16 mouse cellular contexts compared by ENCODE assay signal in the genomic region with DNA sequence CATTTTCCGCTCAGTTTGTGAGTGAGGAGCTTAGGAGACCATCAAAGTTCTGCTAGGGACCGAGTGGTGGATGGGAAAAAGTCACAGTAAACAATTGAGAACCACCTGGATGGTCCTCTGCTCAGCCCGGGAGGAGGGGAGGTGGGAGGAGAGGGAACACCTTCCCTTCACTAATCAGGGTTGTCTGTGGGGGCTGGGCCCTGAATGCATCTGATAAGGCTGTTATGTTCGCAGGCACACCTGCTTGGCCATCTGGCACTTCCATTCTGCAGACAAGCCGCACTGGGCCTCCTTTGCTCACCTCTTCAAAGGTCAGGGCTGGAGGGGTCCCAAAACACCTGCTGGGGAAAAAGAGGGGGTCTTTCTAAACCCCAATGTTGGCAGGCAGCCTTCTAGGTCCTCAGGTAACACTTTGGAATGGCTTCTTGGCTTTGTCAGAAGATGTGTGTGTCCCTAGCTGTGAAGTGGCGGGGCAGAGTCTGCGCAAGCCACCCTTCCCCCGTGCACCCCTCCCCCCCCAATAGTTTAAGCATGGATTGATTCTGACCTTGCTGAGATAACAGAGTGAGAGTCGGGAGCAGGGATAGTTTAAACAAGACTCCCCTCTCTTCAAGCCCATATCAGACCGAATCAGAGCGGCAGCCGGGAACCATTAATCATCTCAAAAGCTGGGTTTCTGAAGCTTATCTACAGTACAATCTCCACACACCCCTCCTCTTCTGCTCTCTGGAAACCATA. TPM values are rescaled to one million over a fixed set of nuclear protein-coding genes. Genes with fewer than 3 reads are reported as not detected.
DNase-seq lines count a peak whose midpoint lies in the region; ATAC-seq and TF ChIP-seq lines count a peak whose summit lies in the region.
"Had no signal": no experiment of that assay in that cellular context is flagged by ENCODE, and none has a peak within 500 bp of the region (broad histone marks: within the 10 kb centered on the region; RNA-seq: fewer than 3 reads in every experiment).

No protein-coding gene starts in this region.

- no peak for TF ChIP-seq POLR2A in bone marrow macrophage, adult 2 months (IDR thresholded peaks at IDR 0.05; ENCODE audit: borderline replicate concordance, low read depth, low read length)

- H3K9ac ChIP-seq in kidney, embryonic 15.5 days, result no peak overlapping the region
- H3K9ac ChIP-seq: forebrain, embryonic 13.5 days; limb, embryonic 12.5 days had no signal

- ATAC-seq in kidney, embryonic 15.5 days (replicated peaks; ENCODE audit: low FRiP score), result 0 out of 2 replicates have a peak, but pooled peaks have one; percentile 36
- ATAC-seq in CD4-positive, CD25-positive, alpha-beta regulatory T cell, adult 4 months, result peak; percentile 54
- ATAC-seq: forebrain, embryonic 13.5 days had no signal

- DNase-seq in kidney, adult 9 months, result no peak
- DNase-seq in thymus, postnatal 0 days (ENCODE audit: low spot score), result peak; percentile 84
- no peak for DNase-seq in ovary, adult 18-20 months (ENCODE audit: low spot score)
- no peak for DNase-seq in layer of hippocampus, adult 11-12 months (ENCODE audit: low spot score)
- DNase-seq: adrenal gland, postnatal 10 days; cerebellum, adult 9-10 months; embryo, embryonic 11 days; heart, postnatal 4 days; kidney, postnatal 10 days; lung, postnatal 36 days had no signal

- WGBS in kidney, embryonic 15.5 days, result 48% methylated on average over 12 of the region's 12 CpGs

- H3K4me1 ChIP-seq in kidney, embryonic 15.5 days, result 0 out of 2 replicates have a peak, but pooled peaks cover 3% of the 10 kb centered on the region
- H3K4me1 ChIP-seq in bone marrow macrophage, adult 2 months (ENCODE audit: control insufficient read depth, insufficient read depth, low read length), result peaks cover 18% of the 10 kb centered on the region
- H3K4me1 ChIP-seq: limb, embryonic 12.5 days had no signal

- no peak overlapping the region for H3K4me3 ChIP-seq in kidney, embryonic 15.5 days (replicated peaks)
- no peak overlapping the region for H3K4me3 ChIP-seq in bone marrow macrophage, adult 2 months (ENCODE audit: insufficient read depth, low read length)
- H3K4me3 ChIP-seq: forebrain, embryonic 13.5 days; limb, embryonic 12.5 days had no signal

- no peak overlapping the region for H3K4me2 ChIP-seq in kidney, embryonic 15.5 days
- H3K4me2 ChIP-seq: forebrain, embryonic 13.5 days; heart, embryonic 11.5 days; limb, embryonic 12.5 days had no signal

- TF ChIP-seq CTCF in bone marrow macrophage, adult 2 months (IDR thresholded peaks at IDR 0.05; ENCODE audit: low read depth, low read length), result no peak

- H3K27ac ChIP-seq in kidney, embryonic 15.5 days, result peak overlapping the region; percentile 43; the same call in 1 of the 2 replicates
- peak overlapping the region; percentile 8; the same call in 1 of the 2 replicates for H3K27ac ChIP-seq in bone marrow macrophage, adult 2 months (ENCODE audit: insufficient read depth, low read depth, low read length)
- H3K27ac ChIP-seq: forebrain, embryonic 13.5 days; limb, embryonic 12.5 days had no signal

- H3K36me3 ChIP-seq in kidney, embryonic 15.5 days, result no peaks in the 10 kb centered on the region
- H3K36me3 ChIP-seq: limb, embryonic 12.5 days had no signal

- no peaks in the 10 kb centered on the region for H3K27me3 ChIP-seq in kidney, embryonic 15.5 days
- H3K27me3 ChIP-seq: forebrain, embryonic 13.5 days; limb, embryonic 12.5 days had no signal

- no peaks in the 10 kb centered on the region for H3K9me3 ChIP-seq in kidney, embryonic 15.5 days (replicated peaks)
- H3K9me3 ChIP-seq: forebrain, embryonic 13.5 days; limb, embryonic 12.5 days had no signal

RNA-seq across cellular contexts. Expression of a gene that starts 18.3 kb away (rescaled TPM):
- 18.5 and 19.1 TPM in 2 replicates for polyA plus RNA-seq in kidney, embryonic 15.5 days (2015; fragmentation: Nextera tagmentation; extraction: Ambion mirVana)
- 10 to 100 TPM; 18.5 to 24.1 TPM for polyA plus RNA-seq in CD4-positive, CD25-positive, alpha-beta regulatory T cell, adult 4 months (2017; shearing (Covaris generic))
- 6.7 and 6.8 TPM in 2 replicates for polyA plus RNA-seq in bone marrow macrophage, adult 2 months (2012; ENCODE audit: insufficient read depth, insufficient read length, missing spikeins)
- 21.4 and 22.5 TPM in 2 replicates for polyA plus RNA-seq in thymus, postnatal 0 days (2015; fragmentation: Nextera tagmentation; extraction: Ambion mirVana)

RNA-seq across cellular contexts. Expression of a gene that starts 30.3 kb away (rescaled TPM):
- 47.1 and 47.9 TPM in 2 replicates for polyA plus RNA-seq in kidney, embryonic 15.5 days (2015; fragmentation: Nextera tagmentation; extraction: Ambion mirVana)
- polyA plus RNA-seq in CD4-positive, CD25-positive, alpha-beta regulatory T cell, adult 4 months (2017; shearing (Covaris generic)), result 10 to 100 TPM; 21.7 to 28.3 TPM
- 12.8 and 14.6 TPM in 2 replicates for polyA plus RNA-seq in bone marrow macrophage, adult 2 months (2012; ENCODE audit: insufficient read depth, insufficient read length, missing spikeins)
- polyA plus RNA-seq in thymus, postnatal 0 days (2015; fragmentation: Nextera tagmentation; extraction: Ambion mirVana), result 45.4 and 45.7 TPM in 2 replicates

RNA-seq across cellular contexts. Expression of a gene that starts 47.8 kb away (rescaled TPM):
- 1.9 and 4.6 TPM in 2 replicates for polyA plus RNA-seq in kidney, embryonic 15.5 days (2015; fragmentation: Nextera tagmentation; extraction: Ambion mirVana)
- 100 to 1,000 TPM; 108 to 134 TPM for polyA plus RNA-seq in CD4-positive, CD25-positive, alpha-beta regulatory T cell, adult 4 months (2017; shearing (Covaris generic))
- polyA plus RNA-seq in bone marrow macrophage, adult 2 months (2012; ENCODE audit: insufficient read depth, insufficient read length, missing spikeins), result 9.1 and 12.4 TPM in 2 replicates
- 136 and 152 TPM in 2 replicates for polyA plus RNA-seq in thymus, postnatal 0 days (2015; fragmentation: Nextera tagmentation; extraction: Ambion mirVana)
- polyA plus RNA-seq: forebrain, embryonic 13.5 days had no signal
